Mouse (Mus musculus) CH12.LX (cell line): ENCODE measurements at regions not wholly inside any gene's neighbourhood (a gene's known extent, or its start where the extent isn't known, plus 50 kb on each side); places are given as distances from the start of the nearest gene placed in this dataset.

Source experiments
- DNase-seq: peaks from one replicate; pipeline ENCODE4 v3.0.0-alpha.2; 2013; ENCODE audit errors: extremely low read depth
- H3K27ac ChIP-seq: 2 replicates; pipeline ENCODE4 v1.5.1; 2012; ENCODE audit warnings: low read depth, mild to moderate bottlenecking, control low read depth, moderate library complexity; ENCODE audit not compliant: insufficient read depth
- H3K27me3 ChIP-seq: replicated peaks from 2 replicates; pipeline ENCODE3; 2012; ENCODE audit warnings: inconsistent platforms
- H3K36me3 ChIP-seq, 2 experiments: replicated peaks in 1 of 2; 2 replicates each; pipeline versions ENCODE3 to v1.6.1; 2012; ENCODE audit warnings: inconsistent platforms in 1 of 2, low read length in 1 of 2, mild to moderate bottlenecking in 1 of 2, mixed read lengths in 1 of 2, moderate library complexity in 1 of 2; ENCODE audit not compliant: control insufficient read depth in 1 of 2, insufficient read depth in 1 of 2
- H3K4me1 ChIP-seq, 2 experiments: 2 replicates each; pipeline ENCODE4 v1.6.1; 2012; ENCODE audit warnings: inconsistent platforms in 1 of 2, moderate library complexity in 1 of 2; ENCODE audit not compliant: insufficient read depth in 2 of 2, control insufficient read depth in 1 of 2
- H3K4me2 ChIP-seq: 2 replicates; pipeline ENCODE4 v1.6.1; 2012; ENCODE audit warnings: low read depth, mild to moderate bottlenecking, control low read depth; ENCODE audit not compliant: poor library complexity, insufficient read depth, severe bottlenecking
- H3K4me3 ChIP-seq, 3 experiments: fragments of 150-350 bp in 1 of 3; sonication (generic) in 1 of 3; replicated peaks in 1 of 3; 2 replicates each; pipeline versions ENCODE3 to v1.5.1; 2011 to 2012; ENCODE audit warnings: low read depth in 2 of 3, low read length in 2 of 3, mild to moderate bottlenecking in 2 of 3, moderate library complexity in 2 of 3, control low read depth in 1 of 3, improper control_type of control experiment in 1 of 3, inconsistent platforms in 1 of 3, mixed read lengths in 1 of 3; ENCODE audit not compliant: poor library complexity in 1 of 3
- H3K79me2 ChIP-seq: replicated peaks from 2 replicates; pipeline ENCODE4 v1.6.1; 2012; ENCODE audit warnings: mild to moderate bottlenecking, moderate library complexity; ENCODE audit not compliant: control insufficient read depth, poor library complexity, insufficient read depth, severe bottlenecking; ENCODE audit errors: extremely low read depth
- H3K9ac ChIP-seq: 2 replicates; pipeline ENCODE4 v1.6.1; 2012; ENCODE audit warnings: low read depth, mild to moderate bottlenecking, control low read depth, moderate library complexity; ENCODE audit not compliant: insufficient read depth
- H3K9me3 ChIP-seq: replicated peaks from 2 replicates; pipeline ENCODE3; 2012; ENCODE audit warnings: low read length, inconsistent platforms, mixed read lengths
- CTCF ChIP-seq, 2 experiments: IDR thresholded peaks in 1 of 2; conservative IDR thresholded peaks in 1 of 2; 2 replicates each; pipeline ENCODE4 v1.5.1; 2011 to 2012; ENCODE audit warnings: low read depth in 2 of 2, low read length in 2 of 2, improper control_type of control experiment in 1 of 2, inconsistent platforms in 1 of 2, mild to moderate bottlenecking in 1 of 2, moderate library complexity in 1 of 2
- ELF1 ChIP-seq: IDR thresholded peaks from 2 replicates; pipeline ENCODE4 v1.6.1; 2014; ENCODE audit warnings: low read depth, mild to moderate bottlenecking, inconsistent platforms, low read length, improper control_type of control experiment
- ETS1 ChIP-seq: conservative IDR thresholded peaks from 2 replicates; pipeline ENCODE4 v1.6.1; 2012; ENCODE audit warnings: low read depth, mild to moderate bottlenecking, inconsistent platforms, low read length, improper control_type of control experiment, moderate library complexity
- GABPA ChIP-seq: IDR thresholded peaks from 2 replicates; pipeline ENCODE4 v1.6.1; 2012; ENCODE audit warnings: low read depth, low read length, improper control_type of control experiment, inconsistent platforms; ENCODE audit not compliant: insufficient replicate concordance
- HCFC1 ChIP-seq: IDR thresholded peaks from 2 replicates; pipeline ENCODE4 v1.6.1; 2012; ENCODE audit warnings: low read depth, mild to moderate bottlenecking, inconsistent platforms, low read length, improper control_type of control experiment
- IRF4 ChIP-seq: IDR thresholded peaks from 2 replicates; pipeline ENCODE4 v1.6.1; 2014; ENCODE audit warnings: low read depth, mild to moderate bottlenecking, inconsistent platforms, low read length, improper control_type of control experiment
- JUND ChIP-seq: conservative IDR thresholded peaks from 2 replicates; pipeline ENCODE4 v1.6.1; 2011; ENCODE audit warnings: low read depth, low read length, improper control_type of control experiment
- KAT2A ChIP-seq: IDR thresholded peaks from 2 replicates; pipeline ENCODE4 v1.6.1; 2012; ENCODE audit warnings: low read length, improper control_type of control experiment, inconsistent platforms; ENCODE audit not compliant: insufficient replicate concordance
- MAFK ChIP-seq: IDR thresholded peaks from 2 replicates; pipeline ENCODE4 v1.6.1; 2011; ENCODE audit warnings: low read length, improper control_type of control experiment; ENCODE audit not compliant: insufficient replicate concordance
- MAZ ChIP-seq: IDR thresholded peaks from 2 replicates; pipeline ENCODE4 v1.6.1; 2012; ENCODE audit warnings: low read depth, mild to moderate bottlenecking, inconsistent platforms, low read length, improper control_type of control experiment, moderate library complexity
- NELFE ChIP-seq: IDR thresholded peaks from 2 replicates; pipeline ENCODE4 v1.6.1; 2011; ENCODE audit warnings: low read depth, low read length, improper control_type of control experiment
- NRF1 ChIP-seq: IDR thresholded peaks from 2 replicates; pipeline ENCODE4 v1.6.1; 2014; ENCODE audit warnings: low read depth, mild to moderate bottlenecking, inconsistent platforms, low read length, improper control_type of control experiment, moderate library complexity
- POLR2A ChIP-seq: IDR thresholded peaks from 2 replicates; pipeline ENCODE4 v1.6.1; 2011; ENCODE audit warnings: low read depth, mild to moderate bottlenecking, improper control_type of control experiment, low read length
- POLR2AphosphoS2 ChIP-seq: IDR thresholded peaks from 2 replicates; pipeline ENCODE4 v1.6.1; 2011; ENCODE audit warnings: low read depth, low read length, improper control_type of control experiment
- TCF12 ChIP-seq: IDR thresholded peaks from 2 replicates; pipeline ENCODE4 v1.6.1; 2014; ENCODE audit warnings: low read depth, mild to moderate bottlenecking, inconsistent platforms, low read length, improper control_type of control experiment
- UBTF ChIP-seq: IDR thresholded peaks from 2 replicates; pipeline ENCODE4 v1.6.1; 2012; ENCODE audit warnings: low read depth, mild to moderate bottlenecking, inconsistent platforms, low read length, improper control_type of control experiment, moderate library complexity
- USF1 ChIP-seq: IDR thresholded peaks from 2 replicates; pipeline ENCODE4 v1.6.1; 2014; ENCODE audit warnings: low read depth, mild to moderate bottlenecking, inconsistent platforms, low read length, improper control_type of control experiment
- USF2 ChIP-seq: conservative IDR thresholded peaks from 2 replicates; pipeline ENCODE4 v1.6.1; 2011; ENCODE audit warnings: low read depth, low read length, improper control_type of control experiment
- ZKSCAN1 ChIP-seq: IDR thresholded peaks from 2 replicates; pipeline ENCODE4 v1.6.1; 2012; ENCODE audit warnings: low read depth, inconsistent platforms, low read length, improper control_type of control experiment, borderline replicate concordance
- ZMIZ1 ChIP-seq: IDR thresholded peaks from 2 replicates; pipeline ENCODE4 v1.6.1; 2012; ENCODE audit warnings: low read depth, mild to moderate bottlenecking, inconsistent platforms, low read length, improper control_type of control experiment
- ZNF384 ChIP-seq: IDR thresholded peaks from 2 replicates; pipeline ENCODE4 v1.6.1; 2012; ENCODE audit warnings: low read depth, low read length, improper control_type of control experiment, inconsistent platforms
- dilution Hi-C: fragments of 300-500 bp; cut with MboI; formaldehyde crosslinking; loops from 2 replicates; pipeline ENCODE4 v1.14.3; 2020; ENCODE audit warnings: low sequenced_read_pairs; ENCODE audit not compliant: extremely low pct_unique_long_range_greater_than_20kb, extremely low pct_ligation_motif_present
- in situ Hi-C: fragments of 300-500 bp; cut with MboI; formaldehyde crosslinking; loops from 3 replicates; pipeline ENCODE4 v1.14.3; 2019; ENCODE audit warnings: low sequenced_read_pairs, low pct_ligation_motif_present, low pct_unique_long_range_greater_than_20kb, mixed read lengths

DNA sequence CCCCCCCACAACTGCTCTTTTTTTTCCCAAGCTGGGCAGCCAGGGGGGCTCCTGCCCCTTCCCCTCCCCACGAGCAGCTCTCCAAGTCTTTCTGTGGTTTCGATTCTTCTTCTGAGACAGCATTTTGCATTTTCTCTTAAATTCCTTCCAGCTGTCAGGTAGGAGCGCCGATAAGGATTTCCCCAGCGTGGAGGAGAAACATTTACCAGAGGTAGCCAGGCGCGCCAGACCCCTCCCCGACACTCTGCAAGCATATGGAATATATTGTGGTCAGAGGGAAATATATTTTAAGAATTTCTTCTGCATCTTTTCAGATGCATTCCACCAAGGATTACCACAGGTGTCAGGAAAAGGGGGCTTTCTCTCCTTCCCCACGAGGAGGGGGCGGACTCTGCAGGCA is 111.9 kb downstream of the Tbx5 start:
- dilution Hi-C loops (no loop called here), in situ Hi-C loops (no loop called here)

DNA sequence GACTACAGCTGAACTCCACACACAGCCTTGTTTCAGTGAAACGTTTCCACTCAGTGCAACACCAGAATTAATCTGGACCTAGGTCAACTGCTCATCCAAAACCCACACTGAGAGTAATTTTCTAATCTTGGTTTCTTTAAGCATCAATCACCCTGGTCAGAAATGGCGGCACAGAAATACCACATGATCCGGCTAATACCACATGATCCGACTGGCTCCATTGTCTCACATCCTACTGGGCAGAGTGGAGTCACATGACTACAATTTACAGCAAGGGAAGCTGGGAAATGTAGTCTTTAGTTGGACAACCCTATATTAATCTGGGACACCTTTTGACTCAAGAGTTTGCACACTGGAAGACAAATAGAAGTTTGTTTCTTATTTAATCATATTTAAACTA is 115.9 kb downstream of the Tbx5 start:
- H3K4me1 ChIP-seq: no peaks in the 10 kb centered on the region
- H3K27ac ChIP-seq: no peak overlapping the region
- no peaks in the 10 kb centered on the region for H3K27me3 ChIP-seq
- no peaks in the 10 kb centered on the region for H3K36me3 ChIP-seq
- H3K9me3 ChIP-seq: peaks cover 73% of the 10 kb centered on the region
- no peak overlapping the region for H3K4me2 ChIP-seq
- no peak overlapping the region for H3K9ac ChIP-seq
- TF ChIP-seq HCFC1: no peak
- 0 out of 2 replicates have a peak, but pooled peaks have one; percentile 12 for TF ChIP-seq USF2
- TF ChIP-seq, all 38 proteins: peak for 1
- H3K4me3 ChIP-seq: no peak overlapping the region
- in situ Hi-C loops: no loop called here
- no peak for DNase-seq
- dilution Hi-C loops: no loop called here
- no peaks in the 10 kb centered on the region for H3K79me2 ChIP-seq

More for the DNA sequence above, 111.9 kb downstream of the Tbx5 start:
- DNase-seq: no peak
- Histone ChIP-seq H3K4me2 (no peak overlapping the region), H3K27ac (no peak overlapping the region), H3K79me2 (no peaks in the 10 kb centered on the region), H3K27me3 (no peaks in the 10 kb centered on the region), H3K9ac (no peak overlapping the region), H3K4me1 (no peaks in the 10 kb centered on the region), H3K9me3 (peaks cover 77% of the 10 kb centered on the region)
- TF ChIP-seq MAFK (no peak), POLR2A (no peak), NELFE (no peak), ZMIZ1 (no peak), GABPA (no peak), ZNF384 (no peak), UBTF (no peak), HCFC1 (no peak), IRF4 (no peak), CTCF (conservative IDR thresholded peaks at IDR 0.05 in 1 of 2, IDR thresholded peaks at IDR 0.05 in 1 of 2; ENCODE audit: low read depth in 2 of 2, low read length in 2 of 2) (no peak), KAT2A (no peak), MAZ (no peak), ELF1 (no peak)
- TF ChIP-seq, all 38 proteins: peak for 0
- Histone ChIP-seq H3K4me3 (no peak overlapping the region), H3K36me3 (no peaks in the 10 kb centered on the region)

GRCm38 (mm10) chr5:119952085-119952484 is 119.6 kb downstream of the Tbx5 start:
- no peak overlapping the region for H3K27ac ChIP-seq
- no peak overlapping the region for H3K9ac ChIP-seq
- H3K4me2 ChIP-seq: no peak overlapping the region
- no peaks in the 10 kb centered on the region for H3K36me3 ChIP-seq
- in situ Hi-C loops: no loop called here
- no peaks in the 10 kb centered on the region; a peak in 1 of 4 replicates for H3K4me1 ChIP-seq
- H3K4me3 ChIP-seq: no peak overlapping the region
- no peak for TF ChIP-seq ZMIZ1
- TF ChIP-seq ZKSCAN1: no peak
- no peak for TF ChIP-seq TCF12
- no peak for TF ChIP-seq NRF1
- no peak for TF ChIP-seq KAT2A
- TF ChIP-seq ETS1: no peak
- no peak for TF ChIP-seq ZNF384
- no peak for TF ChIP-seq POLR2A
- no peak for TF ChIP-seq JUND
- TF ChIP-seq POLR2AphosphoS2: no peak
- TF ChIP-seq CTCF (conservative IDR thresholded peaks at IDR 0.05 in 1 of 2, IDR thresholded peaks at IDR 0.05 in 1 of 2; ENCODE audit: low read depth in 2 of 2, low read length in 2 of 2): no peak
- no peak for TF ChIP-seq USF1
- TF ChIP-seq IRF4: no peak
- TF ChIP-seq, all 38 proteins: peak for 0
- dilution Hi-C loops: no loop called here
- no peak for DNase-seq
- Histone ChIP-seq H3K79me2 (no peaks in the 10 kb centered on the region), H3K9me3 (peaks cover 79% of the 10 kb centered on the region), H3K27me3 (no peaks in the 10 kb centered on the region)
